Mouse (Mus musculus) embryo, embryonic 10.5 days (tissue): ENCODE results near the gene Magi2.

ENCODE experiments used
- DNase-seq: peaks from one replicate; pipeline ENCODE4 v3.0.0-alpha.2; 2015; ENCODE audit warnings: low spot score

Gene Magi2

DNA sequence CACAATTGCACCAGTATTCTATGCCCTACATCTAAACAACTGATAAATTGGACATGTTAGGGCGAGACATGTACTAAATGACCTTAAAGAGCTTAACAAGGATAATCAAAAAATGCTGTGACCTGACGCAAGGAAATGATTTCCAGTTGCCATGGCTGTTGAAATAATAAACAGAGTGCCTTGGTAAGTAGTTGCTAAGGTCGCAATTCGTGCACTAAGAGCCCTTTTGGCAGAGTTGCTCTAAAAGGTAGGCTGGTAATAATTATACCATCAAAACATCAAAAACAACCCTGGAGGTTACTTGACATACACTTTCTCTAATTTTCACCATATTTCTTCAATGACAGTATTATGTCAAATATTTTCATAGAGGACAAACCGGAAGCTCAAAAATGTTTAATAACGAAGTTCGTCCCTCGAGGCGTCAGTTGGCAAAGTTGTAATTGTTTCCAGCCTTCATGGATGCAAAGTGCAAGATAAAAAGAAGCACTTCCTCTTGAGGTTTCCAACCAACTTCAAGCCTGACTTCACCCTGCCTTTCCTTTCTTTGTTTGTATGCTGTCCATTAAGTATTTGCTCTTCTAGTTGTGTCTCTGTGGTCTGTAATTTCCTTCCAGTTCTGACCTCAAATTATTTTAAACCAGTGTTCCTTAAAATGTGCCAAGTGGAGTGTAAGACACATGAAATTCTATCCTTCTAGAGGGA, 853.9 kb downstream of the Magi2 start:
- peak; percentile 67 for DNase-seq

DNA sequence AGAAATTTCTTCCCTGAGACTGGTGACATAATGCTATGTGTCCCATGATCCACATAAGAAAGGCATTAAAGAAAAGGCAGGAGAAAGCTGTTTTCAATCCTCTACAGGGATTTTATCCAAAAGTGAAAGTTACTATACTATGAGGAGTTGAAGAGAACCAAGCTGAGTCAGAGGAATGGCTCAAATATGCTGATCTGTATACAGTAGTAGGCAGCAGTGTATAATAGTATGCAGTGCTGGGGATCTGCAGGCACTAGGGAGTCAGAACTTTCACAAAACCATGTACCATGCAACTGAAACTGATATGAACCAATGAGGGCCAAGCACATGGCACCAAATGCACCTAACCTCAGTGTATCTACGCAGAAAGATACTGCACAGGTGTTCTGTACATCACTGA, 855.5 kb downstream of the Magi2 start:
- no peak for DNase-seq

DNA sequence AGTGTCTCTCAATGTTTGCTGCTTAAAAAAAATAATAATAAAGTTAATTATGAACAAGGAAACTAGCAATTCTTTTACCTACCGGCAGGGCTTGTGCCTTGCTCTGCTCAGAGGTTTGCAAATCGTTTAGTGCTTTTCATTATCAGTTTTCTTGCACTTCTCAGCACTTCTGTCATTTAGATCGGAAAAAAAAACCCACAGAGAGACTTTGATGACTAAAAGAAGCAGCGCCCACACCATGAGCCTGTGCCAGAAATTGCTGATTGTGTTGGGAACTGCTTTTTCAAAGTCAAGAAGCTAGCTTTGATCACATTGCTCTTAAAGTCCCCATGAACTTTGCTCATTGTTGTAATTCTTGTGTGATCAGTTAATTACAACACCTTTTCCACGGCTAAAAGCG, 860.2 kb downstream of the Magi2 start:
- DNase-seq = no peak

DNA sequence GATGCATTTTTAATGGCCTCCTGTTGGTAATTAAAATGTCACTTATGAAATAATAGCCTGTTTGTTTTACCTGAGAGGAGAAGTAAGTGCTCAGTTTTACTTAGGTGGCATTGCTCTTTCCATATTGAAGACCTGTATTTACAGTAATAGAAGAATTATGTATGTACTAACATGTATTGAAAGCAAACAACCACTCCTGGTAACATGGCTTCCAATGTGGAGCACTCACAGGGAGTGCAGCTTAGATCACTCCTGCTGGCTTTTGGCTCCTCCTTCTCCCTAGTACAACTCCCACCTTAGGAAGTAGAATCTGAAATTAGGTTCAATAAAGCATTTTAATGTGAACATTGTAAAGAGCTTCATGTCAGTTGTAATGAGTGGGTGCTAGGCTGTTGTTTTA, 877.0 kb downstream of the Magi2 start:
- no peak for DNase-seq

DNA sequence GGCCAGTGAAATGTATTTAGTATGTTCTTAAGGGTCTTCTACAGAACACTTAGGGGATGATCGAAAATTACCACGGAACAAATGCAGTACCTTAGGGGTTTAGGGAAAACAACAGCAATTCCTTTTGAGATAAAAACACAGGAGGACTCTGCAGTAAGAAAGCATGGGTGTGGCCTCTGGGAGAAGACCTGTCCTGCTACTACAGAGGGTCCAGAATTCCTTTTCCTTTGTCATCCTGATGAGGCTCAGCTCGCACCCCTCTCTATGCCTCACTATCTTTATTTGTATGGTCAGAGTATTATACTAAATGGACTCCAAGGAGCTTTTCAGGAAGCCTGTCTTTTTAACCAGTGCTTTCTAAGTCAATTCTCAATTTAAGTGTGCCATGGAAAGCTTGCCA, 877.7 kb downstream of the Magi2 start:
- no peak for DNase-seq

DNA sequence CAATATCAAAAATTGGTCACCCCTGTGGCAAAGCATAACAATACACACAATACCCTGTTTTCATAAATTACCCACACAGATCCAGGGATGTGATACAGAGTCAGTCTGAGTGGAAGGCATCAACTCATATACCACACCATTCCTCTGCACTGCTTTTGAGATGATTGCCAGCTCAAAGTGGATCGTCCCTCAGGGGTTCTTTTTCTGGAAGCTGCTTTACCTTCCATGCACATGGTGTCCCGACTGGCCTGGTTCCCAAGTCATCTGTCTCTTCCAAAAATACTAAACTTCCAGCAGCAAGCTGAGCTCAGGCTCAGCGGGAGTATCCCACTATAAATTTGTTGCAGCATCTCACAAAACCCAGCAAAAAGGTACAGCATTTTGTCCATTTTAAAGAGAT, 882.7 kb downstream of the Magi2 start:
- DNase-seq = no peak

DNA sequence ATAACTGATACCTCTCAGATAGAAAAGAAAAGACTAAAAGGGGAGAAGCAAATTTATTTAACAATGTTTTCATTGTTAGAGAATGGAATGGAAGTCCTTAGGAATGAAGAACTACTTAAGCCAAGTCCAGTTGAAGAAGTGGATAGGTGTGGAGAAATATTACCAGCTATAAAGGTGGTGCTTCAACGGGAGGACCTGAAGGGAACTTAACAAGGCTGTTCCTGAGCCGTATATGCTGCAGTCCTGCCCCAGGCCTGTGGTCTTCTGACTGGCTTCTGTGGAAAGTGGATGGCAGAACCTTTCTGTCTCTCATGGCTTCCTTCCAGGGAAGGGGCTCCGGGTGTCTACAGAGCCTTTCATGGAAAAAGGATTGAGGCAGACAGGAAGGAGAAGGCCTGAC, 890.3 kb downstream of the Magi2 start:
- no peak for DNase-seq

DNA sequence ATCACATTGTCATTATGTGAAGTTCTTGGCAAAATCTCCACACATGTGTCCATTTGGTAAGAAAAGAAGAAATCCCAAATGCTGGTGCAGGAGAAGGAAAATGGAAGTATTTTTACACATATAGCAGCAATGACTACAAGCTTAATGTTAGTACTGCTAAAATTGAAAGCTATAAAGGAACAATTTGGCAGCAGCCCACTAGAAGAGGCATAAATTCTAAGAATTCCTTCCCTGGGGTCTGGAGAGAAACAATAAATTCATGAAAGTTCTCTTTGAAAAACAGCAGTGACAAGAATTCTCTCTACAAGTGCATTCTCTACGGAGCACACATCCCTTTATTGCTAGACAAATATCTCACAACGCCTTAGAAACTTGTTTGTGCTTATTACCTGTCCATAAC, 913.4 kb downstream of the Magi2 start:
- DNase-seq = no peak

DNA sequence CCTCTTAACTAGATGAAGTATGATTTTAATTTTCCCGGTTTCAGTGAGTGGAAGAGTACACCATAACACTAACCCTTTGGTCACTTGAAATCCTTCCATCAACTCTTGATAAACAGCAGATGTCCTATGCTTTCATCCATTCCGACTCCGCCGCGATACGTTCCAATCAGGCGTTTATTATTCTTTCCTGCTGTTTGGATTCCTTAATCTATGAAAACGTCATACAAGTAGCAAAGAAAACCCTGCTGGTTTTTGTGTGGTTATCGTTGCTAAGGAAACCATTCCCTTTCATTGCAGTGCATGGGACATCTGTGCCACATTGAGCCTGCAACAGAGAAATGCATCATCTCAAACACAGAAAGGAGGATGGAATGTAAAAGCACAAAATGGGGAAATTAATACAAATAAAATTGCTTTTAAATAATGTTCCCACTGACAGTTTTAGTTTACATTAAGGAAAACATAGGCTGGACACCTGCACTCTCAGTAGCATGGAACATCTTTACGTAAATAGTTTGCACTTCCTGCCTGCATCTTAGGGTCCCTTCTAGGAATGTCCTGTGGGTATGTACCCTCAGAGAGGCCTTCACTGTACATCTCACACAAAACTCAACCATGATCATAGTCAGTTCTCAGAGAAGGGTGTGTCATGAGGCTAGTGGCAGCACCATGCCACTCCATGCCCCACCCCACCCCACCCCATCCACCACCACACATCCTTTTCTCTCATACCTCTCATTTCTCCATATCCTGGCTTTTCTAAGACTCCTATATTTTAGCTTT, 914.0 kb downstream of the Magi2 start:
- DNase-seq = peak; percentile 49

DNA sequence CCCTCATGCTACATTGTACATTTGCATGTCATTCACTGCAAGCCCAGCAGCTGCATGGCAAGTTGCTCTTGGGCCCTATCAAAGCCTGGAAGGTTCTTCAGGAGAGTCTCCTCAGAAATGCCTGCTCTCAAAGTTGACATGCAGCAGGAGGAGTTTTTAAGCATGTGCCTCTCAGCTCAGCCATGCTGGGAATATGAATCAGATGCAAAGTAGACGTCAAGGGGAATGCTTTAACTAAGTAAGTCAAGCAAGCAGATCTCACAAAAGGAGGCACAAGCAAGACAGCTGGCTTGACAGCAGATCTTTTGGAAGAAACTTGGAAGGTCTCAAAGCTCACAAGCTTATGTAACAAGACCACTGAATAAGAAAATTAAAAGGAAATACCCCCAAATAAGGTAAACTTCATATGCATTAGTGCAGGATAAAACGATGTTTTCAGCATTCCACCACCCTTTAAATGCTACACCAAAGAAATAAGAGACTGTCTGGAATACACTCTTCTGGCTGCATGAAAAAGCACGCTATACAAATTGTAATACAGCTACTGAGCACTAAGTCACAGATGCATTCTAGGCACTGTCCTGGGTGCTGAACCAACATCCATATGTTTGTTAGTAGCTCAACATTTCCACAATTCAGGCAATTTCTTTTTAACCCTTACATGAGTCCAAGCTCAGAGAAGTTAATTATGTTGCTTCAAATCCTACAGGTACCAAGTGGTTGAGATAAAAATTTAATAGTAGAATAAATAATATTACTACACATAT, 926.7 kb downstream of the Magi2 start:
- DNase-seq = peak; percentile 37

DNA sequence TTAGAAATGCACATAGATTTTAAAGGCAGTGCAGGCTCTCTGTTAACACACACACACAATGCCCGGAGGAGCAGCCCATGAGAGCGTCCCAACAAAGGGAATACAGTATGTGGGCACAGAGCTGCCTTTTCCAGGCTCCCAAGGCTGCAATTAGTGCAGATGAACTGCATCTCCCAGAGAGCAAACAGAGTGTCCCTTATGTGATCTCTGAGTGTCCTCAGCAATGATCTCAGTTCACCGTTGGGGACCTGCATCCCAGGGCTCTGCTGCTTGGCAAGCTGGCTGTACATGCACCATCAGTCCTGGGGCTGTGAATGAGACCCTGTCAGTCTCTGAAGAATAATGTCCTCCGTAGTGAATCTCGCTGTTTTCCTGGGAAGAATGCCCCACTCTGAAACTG, 969.9 kb downstream of the Magi2 start:
- DNase-seq = peak; percentile 41

DNA sequence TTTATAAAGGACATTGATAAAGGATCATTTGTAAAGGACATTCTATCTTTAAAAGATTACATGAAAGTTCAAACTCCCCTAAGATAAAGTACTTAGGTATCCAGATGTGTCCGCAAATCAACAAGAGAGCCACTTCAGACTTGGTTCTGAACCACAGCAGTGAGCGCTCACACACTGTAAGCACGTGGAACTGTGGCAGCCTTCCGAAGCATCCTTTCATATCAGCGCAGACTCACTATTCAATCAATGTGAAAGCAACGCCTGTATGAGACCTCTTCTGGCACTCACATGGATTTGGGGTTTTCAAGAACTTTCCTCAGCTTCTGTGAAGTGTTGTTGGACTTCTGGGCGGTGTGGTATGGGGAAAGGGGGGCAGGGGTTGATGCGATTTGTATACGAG, 970.6 kb downstream of the Magi2 start:
- DNase-seq = no peak

DNA sequence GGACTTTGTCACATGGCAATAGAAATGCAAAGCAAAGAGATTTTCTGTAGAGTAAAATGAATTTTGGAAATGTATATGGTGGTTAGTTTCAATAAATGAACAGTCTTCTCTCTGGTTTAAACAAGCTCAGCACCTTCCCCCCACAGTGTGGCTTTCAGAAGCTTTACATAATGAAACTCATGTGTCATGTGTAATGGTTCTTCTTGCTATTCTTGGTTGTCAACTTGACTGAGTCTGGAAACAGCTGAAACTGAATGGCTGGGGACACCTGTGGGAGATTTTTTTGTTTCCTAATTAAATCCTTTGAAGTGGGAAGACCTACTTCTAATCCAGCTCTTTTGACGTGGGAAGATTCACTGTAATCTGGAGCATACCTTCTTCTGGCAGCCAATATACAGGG, 974.5 kb downstream of the Magi2 start:
- no peak for DNase-seq

DNA sequence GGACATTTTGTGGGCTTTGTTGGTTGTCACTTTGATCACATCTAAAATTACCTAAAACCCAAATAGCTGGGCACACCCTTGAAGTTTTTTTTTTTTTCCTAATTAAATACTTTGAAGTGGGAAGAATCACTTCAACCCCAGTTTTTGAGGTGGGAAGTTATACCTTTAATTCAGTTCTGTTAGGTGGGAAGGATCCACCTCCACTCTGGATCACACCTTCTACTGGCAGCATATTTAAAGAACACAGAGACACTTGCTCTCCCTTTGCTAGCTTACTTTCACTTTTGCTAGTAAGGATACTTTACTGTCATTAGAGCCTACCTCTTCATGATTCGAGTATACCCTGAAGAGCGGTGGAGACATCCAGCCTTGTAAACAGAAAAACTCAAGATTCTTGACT, 981.3 kb downstream of the Magi2 start:
- DNase-seq = no peak

DNA sequence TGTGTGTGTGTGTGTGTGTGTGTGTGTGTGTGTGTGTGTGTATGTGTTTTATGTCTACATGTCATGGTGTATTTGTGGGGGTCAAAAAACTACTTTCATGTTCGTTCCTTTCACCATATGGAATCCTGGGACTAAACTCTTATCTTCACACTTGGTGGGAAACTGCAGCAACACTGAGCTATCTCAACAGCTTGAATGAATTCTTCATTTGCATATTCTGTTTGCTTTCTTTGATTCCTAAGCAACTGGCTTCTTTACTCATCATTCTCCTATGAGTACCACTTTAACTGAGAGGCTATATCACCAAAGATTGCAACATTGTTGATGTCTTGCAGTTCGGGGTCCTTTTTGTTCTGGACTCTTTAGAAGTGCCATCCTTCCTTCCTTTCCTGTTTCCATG, 986.5 kb downstream of the Magi2 start:
- DNase-seq = no peak

DNA sequence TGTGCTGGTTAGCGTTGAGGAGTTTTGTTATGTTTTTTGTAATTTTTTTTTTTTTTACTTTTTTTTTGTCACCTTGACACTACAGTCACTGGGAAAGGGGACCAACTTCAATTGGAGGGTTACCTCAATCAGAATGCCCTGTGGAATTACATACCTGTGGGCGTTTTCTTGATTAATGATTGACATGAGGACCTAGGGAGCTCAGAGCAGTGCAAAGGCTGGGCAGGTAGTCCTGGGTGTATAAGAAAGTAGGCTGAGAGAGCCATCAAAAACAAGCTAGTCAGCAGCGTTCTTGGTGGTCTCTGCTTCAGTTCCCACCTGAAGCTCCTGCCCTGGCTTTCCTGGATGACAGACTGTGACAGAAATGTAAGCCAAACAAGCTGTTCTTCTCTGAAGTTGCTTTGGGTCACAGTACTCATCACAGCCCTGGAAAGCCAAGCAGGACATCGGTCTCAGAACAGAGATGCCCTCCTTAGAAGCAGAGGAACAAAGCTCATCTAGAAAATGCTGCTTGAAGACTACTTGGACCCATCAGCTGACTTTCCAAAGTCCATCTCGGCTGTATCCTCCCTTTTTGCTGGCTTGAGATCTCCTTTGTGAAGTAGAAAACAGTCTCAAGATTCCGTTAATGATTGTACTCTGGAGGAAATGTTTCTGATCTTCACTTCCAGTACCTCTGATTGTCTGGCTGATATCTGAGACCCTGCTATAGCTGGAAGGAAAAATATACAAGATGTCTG, 999.8 kb downstream of the Magi2 start:
- no peak for DNase-seq

DNA sequence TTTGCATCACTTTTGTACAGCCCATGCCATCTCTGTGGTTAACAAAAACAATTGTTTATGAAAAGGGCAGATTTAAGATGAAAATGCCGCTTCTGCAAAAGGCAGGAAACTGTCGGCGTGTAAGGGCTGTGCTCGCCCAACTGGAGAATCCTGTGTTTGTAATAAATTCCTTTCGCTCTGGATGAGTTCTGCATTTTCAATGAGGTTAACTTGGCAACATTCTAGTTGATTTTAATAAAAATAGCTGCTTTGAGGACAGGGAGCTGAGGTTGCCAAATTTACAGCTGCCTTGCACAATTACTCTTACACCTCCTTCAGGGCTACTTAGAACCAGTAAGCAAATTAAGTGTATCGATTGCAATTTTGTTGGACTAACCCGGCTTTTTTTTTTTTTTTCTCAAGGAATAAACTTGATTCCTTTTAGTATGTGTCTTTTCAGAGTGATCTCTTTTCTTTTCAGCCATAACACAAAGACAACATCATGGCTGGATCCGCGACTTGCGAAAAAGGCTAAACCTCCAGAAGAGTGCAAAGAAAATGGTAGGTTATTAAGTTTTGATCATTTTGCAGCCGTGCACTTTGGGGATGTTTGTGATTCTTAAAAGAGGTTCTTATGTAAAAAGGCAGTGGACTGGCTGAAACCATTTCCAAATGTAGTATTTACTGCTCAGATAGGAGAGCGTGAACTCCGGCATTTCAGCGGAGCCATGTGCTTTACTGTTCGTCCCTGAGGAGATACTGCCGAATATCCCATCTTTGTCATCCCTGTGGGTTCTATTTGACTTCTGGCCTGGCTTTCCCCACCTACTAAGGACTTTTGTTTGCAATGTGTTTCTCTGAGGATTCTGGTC, 1001.3 kb downstream of the Magi2 start:
- DNase-seq = no peak

DNA sequence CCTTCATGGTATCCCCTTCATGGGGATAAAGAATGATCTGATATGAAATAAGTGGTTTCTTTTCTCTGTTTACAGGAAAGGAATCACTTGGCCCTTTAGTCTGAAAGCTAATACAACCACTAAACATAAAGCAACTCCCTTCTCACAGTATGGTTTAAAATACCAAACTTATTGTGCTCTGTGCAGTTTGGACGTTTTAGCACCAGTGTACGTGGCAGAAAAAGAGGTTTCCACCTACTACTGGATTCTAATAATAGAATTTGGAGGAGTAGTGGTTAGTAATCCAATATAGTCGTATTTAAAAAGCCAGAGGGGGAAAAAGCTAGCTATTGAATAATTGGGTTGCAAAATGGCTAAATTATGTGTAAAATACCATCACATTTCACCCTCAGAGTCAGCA, 1005.1 kb downstream of the Magi2 start:
- DNase-seq = no peak

DNA sequence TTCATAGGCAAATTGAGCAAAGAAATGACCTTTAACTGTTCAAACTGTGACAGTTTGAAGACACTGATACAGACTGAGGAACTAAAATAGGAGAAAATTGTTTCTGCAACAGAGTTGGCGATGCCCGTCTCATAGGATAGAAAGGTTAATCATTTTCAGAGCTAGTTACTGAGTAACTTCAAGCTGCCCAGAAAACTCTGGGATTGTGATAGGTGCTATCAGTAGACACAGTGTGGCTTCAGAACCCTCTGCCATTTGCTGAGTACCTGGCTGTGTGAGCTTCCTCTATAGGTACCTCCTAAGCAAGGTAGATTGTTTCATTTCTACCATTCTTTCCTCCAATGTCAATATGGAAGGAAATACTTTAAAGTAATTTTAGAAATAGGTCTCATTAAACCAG, 1014.7 kb downstream of the Magi2 start:
- DNase-seq = no peak

DNA sequence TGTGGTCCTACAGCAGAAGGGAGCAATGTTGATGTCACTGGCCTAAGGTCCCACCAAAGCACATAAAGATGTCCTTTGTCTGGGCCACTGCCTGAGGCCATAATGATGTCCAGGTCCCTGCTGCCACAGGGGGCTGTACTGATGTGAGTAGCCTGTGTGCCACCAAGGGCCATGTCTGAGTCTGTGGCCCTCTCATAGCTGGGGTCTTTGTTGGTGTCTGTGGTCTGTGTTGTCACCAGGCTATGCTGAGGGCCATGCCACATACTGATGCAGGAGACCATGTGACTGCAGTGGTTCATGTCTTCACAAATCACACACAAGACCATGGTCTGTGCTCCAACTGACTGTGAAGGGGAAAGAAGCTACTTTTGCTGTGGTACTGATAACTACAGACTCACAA, 1015.7 kb downstream of the Magi2 start:
- DNase-seq = no peak

DNA sequence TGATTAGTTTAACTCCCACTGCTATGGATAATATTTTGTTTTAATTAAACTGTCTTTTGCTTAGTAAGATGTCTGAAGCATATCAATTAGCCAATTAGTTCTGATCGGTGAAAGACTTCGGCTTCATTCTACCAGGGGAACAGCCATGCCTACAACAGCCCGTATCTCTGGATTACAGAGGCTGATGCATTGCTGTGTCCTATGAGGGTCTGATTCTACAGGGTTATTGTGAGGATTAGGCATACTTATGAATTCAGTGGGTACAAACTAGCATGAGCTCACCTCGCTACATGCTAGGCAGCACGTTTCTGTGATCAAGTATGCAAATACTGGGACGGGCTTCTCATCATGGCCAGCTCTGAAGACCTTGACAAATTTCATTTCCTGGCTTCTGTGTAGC, 1022.5 kb downstream of the Magi2 start:
- DNase-seq = no peak
